Mouse (Mus musculus): ENCODE measurements around the gene Muc1.

Gene Muc1

GRCm38 (mm10) chr3:89228836-89229235, at the start of gene Muc1:
Gene Muc1 (plus strand): TSS chr3:89229057.
- DNase-seq (ENCODE audit: low spot score in 2 of 2), result no peak

GRCm38 (mm10) chr3:89181749-89182500, 46.9 kb upstream of the Muc1 start:
- DNase-seq (ENCODE audit: low spot score in 2 of 2), result no peak

GRCm38 (mm10) chr3:89182531-89183057, 46.3 kb upstream of the Muc1 start:
- no peak for DNase-seq (ENCODE audit: low spot score in 2 of 2)

- peak; percentile 90 to 92 for DNase-seq (ENCODE audit: low spot score in 2 of 2)
Measured at GRCm38 (mm10) chr3:89183058-89183958, 45.5 kb upstream of the Muc1 start, which contains the start of gene Fam189b. Gene Fam189b (plus strand): TSS chr3:89183143.

GRCm38 (mm10) chr3:89183959-89184315, 44.9 kb upstream of the Muc1 start:
- DNase-seq (ENCODE audit: low spot score in 2 of 2), result peak in 1 of 2 experiments; percentile 44

GRCm38 (mm10) chr3:89187197-89187596, 41.7 kb upstream of the Muc1 start:
- DNase-seq (ENCODE audit: low spot score in 2 of 2), result no peak

GRCm38 (mm10) chr3:89187690-89188477, 41.0 kb upstream of the Muc1 start:
- no peak for DNase-seq (ENCODE audit: low spot score in 2 of 2)

- DNase-seq (ENCODE audit: low spot score in 2 of 2), result no peak
Measured at GRCm38 (mm10) chr3:89188478-89188875, 40.4 kb upstream of the Muc1 start.

GRCm38 (mm10) chr3:89190436-89190835, 38.4 kb upstream of the Muc1 start:
- no peak for DNase-seq (ENCODE audit: low spot score in 2 of 2)

GRCm38 (mm10) chr3:89193351-89193750, 35.5 kb upstream of the Muc1 start:
- no peak for DNase-seq (ENCODE audit: low spot score in 2 of 2)

GRCm38 (mm10) chr3:89193853-89194252, 35.0 kb upstream of the Muc1 start:
- no peak for DNase-seq (ENCODE audit: low spot score in 2 of 2)

- DNase-seq (ENCODE audit: low spot score in 2 of 2), result peak; percentile 83
Measured at GRCm38 (mm10) chr3:89195979-89196877, 32.6 kb upstream of the Muc1 start.

GRCm38 (mm10) chr3:89199839-89200238, 29.0 kb upstream of the Muc1 start:
- DNase-seq (ENCODE audit: low spot score in 2 of 2), result no peak

GRCm38 (mm10) chr3:89202253-89203141, 26.4 kb upstream of the Muc1 start, which contains the start of gene Gba:
Gene Gba (plus strand): TSS chr3:89202928.
- peak; percentile 91 to 93 for DNase-seq (ENCODE audit: low spot score in 2 of 2)

- DNase-seq (ENCODE audit: low spot score in 2 of 2), result no peak
Measured at GRCm38 (mm10) chr3:89203142-89203514, 25.7 kb upstream of the Muc1 start.

- DNase-seq (ENCODE audit: low spot score in 2 of 2), result no peak
Measured at GRCm38 (mm10) chr3:89206079-89206478, 22.8 kb upstream of the Muc1 start.

- no peak for DNase-seq (ENCODE audit: low spot score in 2 of 2)
Measured at GRCm38 (mm10) chr3:89206695-89207094, 22.2 kb upstream of the Muc1 start.

- no peak for DNase-seq (ENCODE audit: low spot score in 2 of 2)
Measured at GRCm38 (mm10) chr3:89208075-89208657, 20.7 kb upstream of the Muc1 start.

GRCm38 (mm10) chr3:89208736-89209135, 20.1 kb upstream of the Muc1 start:
- DNase-seq (ENCODE audit: low spot score in 2 of 2), result no peak

All from right cerebral cortex, adult 2 months (tissue).